Comparison of ENCODE assay signal across 10 mouse cellular contexts in the genomic region with DNA sequence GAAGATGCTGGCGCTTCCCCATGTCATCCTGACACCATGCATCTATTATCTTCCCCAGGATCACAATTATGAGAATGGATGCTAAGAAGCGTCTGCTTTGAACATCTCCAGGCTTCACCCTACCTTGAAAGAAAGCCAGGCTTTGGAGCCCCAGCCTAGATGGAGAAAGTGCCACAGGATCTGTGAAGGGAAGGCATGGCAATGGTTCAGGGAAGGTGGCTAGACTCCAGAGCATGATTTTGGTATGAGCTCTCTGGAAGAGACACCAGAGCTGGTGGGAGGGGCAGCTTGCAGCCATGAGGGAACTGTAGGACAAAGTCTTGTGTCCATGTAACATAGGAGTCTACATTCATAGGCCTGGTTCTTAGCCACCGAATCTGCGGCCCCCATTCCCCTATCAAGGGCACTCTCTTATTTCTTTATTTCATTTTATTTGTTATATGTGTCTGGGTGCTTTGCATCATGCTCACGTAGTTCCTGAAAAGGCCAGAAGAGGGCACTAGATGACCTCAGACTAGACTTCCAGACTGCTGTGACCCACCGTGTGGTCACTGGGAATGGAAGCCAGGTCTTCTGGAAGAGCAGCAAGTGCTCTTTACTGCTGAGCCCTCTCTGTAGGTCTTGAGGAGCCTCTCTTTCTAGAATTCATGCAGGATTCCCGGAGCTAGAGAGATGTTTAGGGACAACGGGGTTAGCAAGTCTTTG. TPM values are rescaled to one million over a fixed set of nuclear protein-coding genes. Genes with fewer than 3 reads are reported as not detected.
DNase-seq lines count a peak whose midpoint lies in the region; TF ChIP-seq lines count a peak whose summit lies in the region.
"Had no signal": no experiment of that assay in that cellular context is flagged by ENCODE, and none has a peak within 500 bp of the region (broad histone marks: within the 10 kb centered on the region; RNA-seq: fewer than 3 reads in every experiment).

No protein-coding gene starts in this region.

- peak; percentile 39 to 75 for DNase-seq in heart, postnatal 10 days
- DNase-seq in heart, adult 11 months: no peak
- peak; percentile 79 for DNase-seq in 3T3-L1 (ENCODE audit: low read depth, low spot score)
- peak; percentile 14 for DNase-seq in Muller cell, postnatal 12 days (ENCODE audit: inconsistent ontology term)
- peak; percentile 34 to 49 for DNase-seq in cerebellum, adult 2 months
- peak; percentile 71 for DNase-seq in heart, postnatal 4 days
- DNase-seq in lung, postnatal 14 days: peak; percentile 75
- DNase-seq in thymus, postnatal 0 days (ENCODE audit: low spot score): peak; percentile 74

- no peak for TF ChIP-seq POLR2A in cerebellum, adult 2 months (IDR thresholded peaks at IDR 0.05; ENCODE audit: borderline replicate concordance, insufficient read depth, low read length)

- TF ChIP-seq CTCF in cerebellum, adult 2 months (IDR thresholded peaks at IDR 0.05; ENCODE audit: borderline replicate concordance, insufficient read depth, low read depth, low read length): peak; percentile 64

- no peak overlapping the region for H3K27ac ChIP-seq in cerebellum, adult 2 months (ENCODE audit: insufficient read depth, low read length)
- H3K27ac ChIP-seq: embryonic facial prominence, embryonic 15.5 days; lung, embryonic 15.5 days had no signal

- intact Hi-C loops in heart, postnatal 10 days (cut with DNase I): loop anchor here (1.0 kb wide), 2 partner anchors 73 to 82 kb away; no protein-coding TSS in a partner anchor

- no peaks in the 10 kb centered on the region for H3K27me3 ChIP-seq in cerebellum, adult 2 months (ENCODE audit: control insufficient read depth, insufficient read depth, low read length)
- H3K27me3 ChIP-seq: embryonic facial prominence, embryonic 15.5 days; lung, embryonic 15.5 days had no signal

- H3K4me1 ChIP-seq in cerebellum, adult 2 months (ENCODE audit: control insufficient read depth, insufficient read depth, low read length): no peaks in the 10 kb centered on the region; the same call in 1 of the 2 replicates

- no peak overlapping the region for H3K4me3 ChIP-seq in cerebellum, adult 2 months (replicated peaks; ENCODE audit: insufficient read depth, low read depth, low read length)
- H3K4me3 ChIP-seq: embryonic facial prominence, embryonic 15.5 days; lung, embryonic 15.5 days had no signal

- WGBS in cerebellum, adult 2 months: 66% methylated on average over 8 of the region's 8 CpGs

RNA-seq across cellular contexts. Expression of a gene that starts 7.0 kb away (rescaled TPM):
- total RNA-seq in heart, postnatal 10 days (2021): under 1 TPM in 1 of 2 experiments, not detected in 1; 0.17 TPM
- polyA plus RNA-seq in cerebellum, adult 2 months (2012; rRNA removed): 4.3 and 5.3 TPM in 2 replicates
- not detected for total RNA-seq in heart, postnatal 4 days (2021)
- 2.6 and 3.1 TPM in 2 replicates for polyA plus RNA-seq in thymus, postnatal 0 days (2015; fragmentation: Nextera tagmentation; extraction: Ambion mirVana)

RNA-seq across cellular contexts. Expression of a gene that starts 25.5 kb away (rescaled TPM):
- total RNA-seq in heart, postnatal 10 days (2021): not detected
- polyA plus RNA-seq in cerebellum, adult 2 months (2012; rRNA removed): 0.03 TPM in 2 replicates
- total RNA-seq in heart, postnatal 4 days (2021): not detected
- 0.39 and 0.58 TPM in 2 replicates for polyA plus RNA-seq in thymus, postnatal 0 days (2015; fragmentation: Nextera tagmentation; extraction: Ambion mirVana)

RNA-seq across cellular contexts. Expression of a gene that starts 41.2 kb away (rescaled TPM):
- total RNA-seq in heart, postnatal 10 days (2021): 100 to 1,000 TPM in 1 of 2 experiments, 10 to 100 TPM in 1; 96.4 to 109 TPM
- 533 and 557 TPM in 2 replicates for polyA plus RNA-seq in cerebellum, adult 2 months (2012; rRNA removed)
- 10 to 100 TPM; 91.3 to 91.5 TPM for total RNA-seq in heart, postnatal 4 days (2021)
- polyA plus RNA-seq in thymus, postnatal 0 days (2015; fragmentation: Nextera tagmentation; extraction: Ambion mirVana): 178 and 184 TPM in 2 replicates
